Mouse (Mus musculus) embryonic facial prominence, embryonic 11.5 days (tissue): ENCODE data around the gene Eprs. TPM values are rescaled to one million over a fixed set of nuclear protein-coding genes. Genes with fewer than 3 reads are reported as not detected.

Experiments
- ATAC-seq: fragments of 200-750 bp; cut with Nextera tagmentation; replicated peaks from 2 replicates; pipeline ENCODE4 v1.8.0; 2017; ENCODE audit warnings: low read depth; ENCODE audit not compliant: insufficient number of reproducible peaks, low FRiP score, low TSS enrichment
- DNase-seq: peaks from one replicate; pipeline ENCODE4 v3.0.0-alpha.2; 2015; ENCODE audit warnings: low spot score
- H3K27ac ChIP-seq: fragments of 300-500 bp; sonication (generic); replicated peaks from 2 replicates; pipeline ENCODE4 v1.5.1; 2014; ENCODE audit warnings: mild to moderate bottlenecking, low read depth, low read length, control low read depth
- H3K27me3 ChIP-seq: fragments of 300-500 bp; sonication (generic); 2 replicates; pipeline ENCODE4 v1.6.1; 2014; ENCODE audit warnings: mild to moderate bottlenecking, low read length, moderate library complexity, mixed read lengths; ENCODE audit not compliant: control insufficient read depth, insufficient read depth
- H3K36me3 ChIP-seq: fragments of 300-500 bp; sonication (generic); replicated peaks from 2 replicates; pipeline ENCODE4 v1.6.1; 2014; ENCODE audit warnings: low read depth, mild to moderate bottlenecking, low read length, moderate library complexity, mixed read lengths; ENCODE audit not compliant: control insufficient read depth, insufficient read depth
- H3K4me1 ChIP-seq: fragments of 300-500 bp; sonication (generic); 2 replicates; pipeline ENCODE4 v1.6.1; 2014; ENCODE audit warnings: low read length, mixed read lengths; ENCODE audit not compliant: control insufficient read depth, insufficient read depth
- H3K4me2 ChIP-seq: fragments of 300-500 bp; sonication (generic); 2 replicates; pipeline ENCODE4 v1.6.1; 2014; ENCODE audit warnings: low read depth, mild to moderate bottlenecking, control low read depth, low read length, moderate library complexity
- H3K4me3 ChIP-seq: fragments of 300-500 bp; sonication (generic); 2 replicates; pipeline ENCODE4 v1.5.1; 2014; ENCODE audit warnings: low read depth, low read length, control low read depth
- H3K9ac ChIP-seq: fragments of 300-500 bp; sonication (generic); replicated peaks from 2 replicates; pipeline ENCODE4 v1.6.1; 2014; ENCODE audit warnings: mild to moderate bottlenecking, control low read depth, low read length
- H3K9me3 ChIP-seq: fragments of 300-500 bp; sonication (generic); replicated peaks from 2 replicates; pipeline ENCODE4 v1.6.1; 2016; ENCODE audit warnings: mild to moderate bottlenecking, low read length, inconsistent platforms, mixed read lengths; ENCODE audit not compliant: control insufficient read depth
- WGBS: fragments of 180-500 bp; shearing (Covaris S2); extraction: QIAGEN DNeasy Blood & Tissue Kit; methylation state at CpG from one replicate; pipeline ENCODE4 v1.1.7; 2014; 5-methylcytosine and 5-hydroxymethylcytosine counted together
- polyA plus RNA-seq: library from polyadenylated mRNA; unstranded; fragments of >200 nt; fragmentation: Nextera tagmentation; extraction: Ambion mirVana; gene quantifications from 2 replicates; pipeline ENCODE4 v1.2.1, GENCODE M21; 2014

Eprs gene
- polyA plus RNA-seq, 1 experiment from 2014 or later: 158 TPM

- Histone ChIP-seq H3K27ac (no peak overlapping the region), H3K27me3 (no peaks in the 10 kb centered on the region), H3K4me3 (no peak overlapping the region), H3K4me2 (no peak overlapping the region), H3K9ac (no peak overlapping the region), H3K4me1 (no peaks in the 10 kb centered on the region), H3K36me3 (peaks cover 3% of the 10 kb centered on the region), H3K9me3 (no peaks in the 10 kb centered on the region)
- no peak for DNase-seq
- 92% methylated on average over 14 of the region's 14 CpGs for WGBS
- ATAC-seq: no peak
Measured at GRCm38 (mm10) chr1:185349741-185350140, 13.1 kb upstream of the Eprs start.

DNA sequence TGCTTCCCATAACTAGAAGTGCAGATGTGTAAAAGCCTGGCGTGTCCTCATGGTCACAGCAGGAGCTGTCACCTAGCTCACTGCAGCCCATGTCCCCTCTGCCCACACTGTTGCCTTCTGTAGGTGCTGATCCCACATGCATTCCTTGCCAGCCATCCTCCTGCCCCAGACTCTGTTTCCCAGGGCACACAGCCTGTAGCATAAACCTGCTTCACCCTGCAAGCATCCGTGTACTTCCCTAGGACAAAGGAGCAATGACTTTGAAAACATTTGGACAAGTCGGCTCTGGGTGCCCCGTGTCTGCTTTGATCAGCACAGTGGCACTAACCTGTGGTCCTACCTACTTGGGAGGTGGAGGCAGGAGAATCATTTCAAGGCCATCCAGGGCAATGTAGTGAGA, 12.2 kb upstream of the Eprs start:
- H3K27ac ChIP-seq: no peak overlapping the region
- H3K4me2 ChIP-seq: no peak overlapping the region
- no peaks in the 10 kb centered on the region for H3K9me3 ChIP-seq
- H3K4me1 ChIP-seq: no peaks in the 10 kb centered on the region
- 94% methylated on average over 4 of the region's 4 CpGs for WGBS
- no peak overlapping the region for H3K9ac ChIP-seq
- peaks cover 2% of the 10 kb centered on the region for H3K36me3 ChIP-seq
- ATAC-seq: no peak
- no peak for DNase-seq
- H3K27me3 ChIP-seq: no peaks in the 10 kb centered on the region
- no peak overlapping the region for H3K4me3 ChIP-seq

DNA sequence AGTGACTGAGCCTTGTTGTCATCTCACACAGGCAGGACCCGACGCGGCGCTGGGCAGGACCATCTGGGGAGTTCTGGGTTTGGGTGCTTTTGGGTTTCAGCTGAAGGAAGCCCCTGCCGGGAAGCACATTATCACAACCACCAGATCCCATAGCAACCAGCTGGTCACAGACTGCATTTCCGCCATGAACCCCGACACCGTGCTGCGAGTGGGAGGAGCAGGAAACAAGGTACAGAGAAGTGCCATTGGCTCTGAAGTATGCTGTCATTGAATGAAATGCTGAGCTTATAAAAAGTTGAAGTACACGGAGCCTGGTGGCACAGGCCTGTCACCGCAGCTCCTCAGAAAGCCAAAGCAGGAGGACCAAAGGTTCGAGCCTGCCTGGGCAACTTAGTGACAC, 10.7 kb upstream of the Eprs start:
- Histone ChIP-seq H3K9me3 (no peaks in the 10 kb centered on the region), H3K4me3 (no peak overlapping the region), H3K4me2 (no peak overlapping the region), H3K9ac (no peak overlapping the region), H3K27ac (no peak overlapping the region), H3K36me3 (no peaks in the 10 kb centered on the region; the same call in none of the 2 replicates), H3K4me1 (no peaks in the 10 kb centered on the region), H3K27me3 (no peaks in the 10 kb centered on the region)
- DNase-seq: no peak
- WGBS: 92% methylated on average over 12 of the region's 12 CpGs
- no peak for ATAC-seq

DNA sequence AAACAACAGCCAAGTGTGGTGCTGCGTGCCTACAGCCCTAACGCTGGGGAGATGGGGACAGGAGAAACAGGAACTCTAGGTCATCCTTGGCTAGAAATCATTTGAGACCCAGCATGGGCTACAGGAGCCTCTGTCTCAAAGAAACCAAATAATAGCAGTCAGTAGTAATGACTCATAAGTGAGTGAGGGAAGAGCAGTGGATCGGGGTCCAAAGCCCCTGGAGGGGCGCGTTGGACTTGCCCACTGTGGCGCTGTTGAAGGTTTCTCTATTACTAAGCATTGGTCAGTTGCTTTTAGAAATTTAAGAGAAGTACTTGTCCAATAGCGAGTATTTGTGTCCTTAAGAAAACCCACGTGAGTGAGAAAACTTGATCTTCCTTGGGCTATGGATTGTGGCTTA, 9.5 kb upstream of the Eprs start:
- Histone ChIP-seq H3K4me1 (no peaks in the 10 kb centered on the region), H3K36me3 (peaks cover 3% of the 10 kb centered on the region), H3K4me2 (no peak overlapping the region), H3K9ac (no peak overlapping the region), H3K4me3 (no peak overlapping the region), H3K27me3 (no peaks in the 10 kb centered on the region), H3K9me3 (no peaks in the 10 kb centered on the region), H3K27ac (no peak overlapping the region)
- ATAC-seq: no peak
- WGBS: 92% methylated on average over 8 of the region's 8 CpGs
- DNase-seq: no peak

DNA sequence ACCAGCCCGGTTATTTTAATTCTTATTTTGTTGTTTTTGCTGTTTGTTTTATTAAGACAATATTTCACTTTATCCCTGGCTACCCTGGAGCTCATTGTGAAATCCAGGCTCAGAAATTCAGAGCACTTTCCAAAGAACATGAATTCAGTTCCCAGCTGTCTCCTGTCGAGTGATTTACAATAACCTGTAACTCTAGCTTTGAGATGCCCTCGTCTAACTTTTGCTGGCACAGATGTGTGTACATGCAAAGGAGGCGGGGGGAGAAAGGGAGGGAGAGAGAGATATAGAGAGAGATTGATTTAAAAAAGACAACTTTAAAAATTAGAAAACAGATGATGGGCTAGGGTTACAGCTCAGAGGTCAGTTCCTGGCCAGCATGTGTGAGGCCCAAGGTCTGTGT, 8.1 kb upstream of the Eprs start:
- DNase-seq (no peak), ATAC-seq (no peak)
- no peak overlapping the region for H3K27ac ChIP-seq
- 85% methylated on average over 4 of the region's 4 CpGs for WGBS
- no peak overlapping the region for H3K9ac ChIP-seq
- H3K27me3 ChIP-seq: no peaks in the 10 kb centered on the region
- H3K4me2 ChIP-seq: no peak overlapping the region
- peaks cover 3% of the 10 kb centered on the region for H3K36me3 ChIP-seq
- no peaks in the 10 kb centered on the region for H3K9me3 ChIP-seq
- no peak overlapping the region for H3K4me3 ChIP-seq
- no peaks in the 10 kb centered on the region for H3K4me1 ChIP-seq

DNA sequence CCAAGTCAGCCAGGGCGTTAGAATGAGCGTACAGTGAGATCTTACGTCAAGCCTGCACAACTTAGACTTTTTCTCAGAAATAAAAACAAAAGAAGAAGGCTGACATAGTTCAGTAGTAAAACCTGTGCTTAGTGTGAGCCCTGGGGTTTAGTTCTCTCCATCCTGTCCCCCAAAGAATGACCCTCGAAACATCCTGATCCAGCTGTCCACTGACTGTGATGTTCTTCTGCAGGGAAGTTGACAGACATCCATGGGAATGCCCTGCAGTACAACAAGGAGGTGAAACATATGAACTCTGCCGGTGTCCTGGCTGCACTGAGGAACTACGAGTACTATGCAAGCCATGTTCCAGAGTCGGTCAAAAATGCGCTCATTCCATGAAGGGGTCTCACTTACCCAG, 6.6 kb upstream of the Eprs start:
- Histone ChIP-seq H3K27ac (no peak overlapping the region), H3K4me2 (no peak overlapping the region), H3K36me3 (peaks cover 3% of the 10 kb centered on the region; the same call in 1 of the 2 replicates), H3K4me3 (no peak overlapping the region), H3K9ac (no peak overlapping the region), H3K27me3 (no peaks in the 10 kb centered on the region), H3K9me3 (no peaks in the 10 kb centered on the region), H3K4me1 (no peaks in the 10 kb centered on the region)
- DNase-seq (no peak), ATAC-seq (no peak)
- 94% methylated on average over 8 of the region's 8 CpGs for WGBS

DNA sequence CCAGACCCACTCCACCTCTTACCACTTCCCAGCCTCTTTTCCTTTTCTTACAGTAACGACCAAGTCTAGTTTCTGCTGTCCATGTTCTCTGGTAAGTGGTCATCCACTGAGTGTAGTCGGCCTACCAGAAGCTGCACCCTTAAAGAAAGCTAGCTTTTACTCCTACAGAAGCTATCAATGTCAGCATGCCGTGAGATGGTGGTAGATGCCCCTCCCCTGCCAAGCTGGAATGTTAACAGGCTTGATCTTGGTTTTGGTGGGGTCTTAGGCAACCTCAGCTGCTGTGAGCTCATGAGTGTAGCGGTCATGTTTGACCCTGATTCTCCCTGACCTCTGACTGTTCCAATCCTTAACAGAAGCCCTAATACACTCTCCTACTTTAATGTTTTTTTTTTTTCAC, 4.6 kb upstream of the Eprs start:
- ATAC-seq (no peak), DNase-seq (no peak)
- no peaks in the 10 kb centered on the region for H3K9me3 ChIP-seq
- H3K27ac ChIP-seq: no peak overlapping the region
- no peaks in the 10 kb centered on the region for H3K27me3 ChIP-seq
- no peak overlapping the region for H3K4me3 ChIP-seq
- peaks cover 3% of the 10 kb centered on the region; the same call in 1 of the 2 replicates for H3K36me3 ChIP-seq
- no peak overlapping the region for H3K4me2 ChIP-seq
- WGBS: 83% methylated on average over 4 of the region's 4 CpGs
- H3K4me1 ChIP-seq: no peaks in the 10 kb centered on the region
- H3K9ac ChIP-seq: no peak overlapping the region

- peak overlapping the region; percentile 87 for H3K9ac ChIP-seq
- peak; percentile 77 for DNase-seq
- WGBS: 5% methylated on average over 22 of the region's 22 CpGs
- H3K4me1 ChIP-seq: no peaks in the 10 kb centered on the region
- peak overlapping the region; percentile 93 for H3K4me3 ChIP-seq
- H3K27ac ChIP-seq: peak overlapping the region; percentile 75
- H3K27me3 ChIP-seq: no peaks in the 10 kb centered on the region
- no peaks in the 10 kb centered on the region for H3K9me3 ChIP-seq
- ATAC-seq: peak; percentile 66
- peak overlapping the region; percentile 44 for H3K4me2 ChIP-seq
- H3K36me3 ChIP-seq: no peaks in the 10 kb centered on the region
Measured at GRCm38 (mm10) chr1:185363526-185364182, 810 bp downstream of the Eprs start.
